Mouse (Mus musculus) ES-E14 (cell line): ENCODE results near the gene Mgat4a.

Experiments
- CHD2 ChIP-seq: IDR thresholded peaks from 2 replicates; pipeline ENCODE4 v1.6.1; 2014; ENCODE audit warnings: mild to moderate bottlenecking, low read depth, low read length, inconsistent platforms
- HCFC1 ChIP-seq: IDR thresholded peaks from 2 replicates; pipeline ENCODE4 v1.6.1; 2012; ENCODE audit warnings: low read length, inconsistent platforms, borderline replicate concordance; ENCODE audit not compliant: insufficient read depth
- ZC3H11A ChIP-seq: IDR thresholded peaks from 2 replicates; pipeline ENCODE4 v1.6.1; 2012; ENCODE audit warnings: low read depth, mild to moderate bottlenecking, inconsistent platforms, low read length, borderline replicate concordance

DNA sequence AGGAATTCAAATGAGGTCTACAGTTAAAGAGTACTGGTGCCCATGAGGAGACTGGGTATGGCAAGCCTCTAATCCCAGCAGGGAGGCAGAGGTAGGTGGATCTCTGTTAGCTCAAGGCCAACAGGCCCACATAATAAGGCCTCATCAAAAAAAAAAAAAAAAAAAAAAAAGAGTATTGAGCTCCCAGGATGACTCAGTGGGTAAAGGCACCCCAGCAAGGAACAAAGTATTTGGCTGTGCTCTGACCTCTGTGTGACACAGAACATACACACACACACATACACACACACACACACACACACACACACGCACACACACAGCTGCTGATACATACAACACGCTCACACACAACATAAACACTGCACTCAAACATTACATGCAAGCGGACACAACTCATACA lies 65.5 kb downstream of the Mgat4a start:
- TF ChIP-seq ZC3H11A, result no peak
- no peak for TF ChIP-seq HCFC1
- no peak for TF ChIP-seq CHD2
